Mouse (Mus musculus) fat pad, adult 2 months (tissue): ENCODE measurements around the gene Magea4.

Experiments
- DNase-seq: peaks from one replicate; pipeline ENCODE4 v3.0.0-alpha.2; 2011; ENCODE audit warnings: low read depth, low spot score; ENCODE audit errors: extremely low read depth

Gene Magea4

GRCm38 (mm10) chrX:72221717-72222116 lies at the start of gene Magea4:
Gene Magea4 (plus strand): TSS chrX:72222017.
- no peak for DNase-seq

GRCm38 (mm10) chrX:72202944-72203554 lies 18.8 kb upstream of the Magea4 start:
- no peak for DNase-seq

- no peak for DNase-seq
Measured at GRCm38 (mm10) chrX:72270637-72271036, 48.8 kb downstream of the Magea4 start.
